Mouse (Mus musculus): ENCODE measurements around the gene Lat. TPM values are rescaled to one million over a fixed set of nuclear protein-coding genes. Genes with fewer than 3 reads are reported as not detected.

Gene Lat
- polyA plus RNA-seq, 1 experiment from 2014 or later: 12.4 TPM

GRCm38 (mm10) chr7:126351419-126351951 lies 17.9 kb downstream of the Lat start:
- Histone ChIP-seq H3K4me2 (no peak overlapping the region), H3K36me3 (no peaks in the 10 kb centered on the region), H3K27ac (no peak overlapping the region), H3K9ac (no peak overlapping the region), H3K9me3 (replicated peaks) (no peaks in the 10 kb centered on the region), H3K27me3 (no peaks in the 10 kb centered on the region), H3K4me1 (replicated peaks) (peaks cover 47% of the 10 kb centered on the region), H3K4me3 (replicated peaks) (no peak overlapping the region)
- WGBS (ENCODE audit: insufficient replicate concordance): 67% methylated on average over 10 of the region's 10 CpGs
- DNase-seq: no peak
- no peak for ATAC-seq (ENCODE audit: low read depth)

- no peak for ATAC-seq (ENCODE audit: low read depth)
These were observed 18.5 kb downstream of the Lat start for GRCm38 (mm10) chr7:126350748-126351418.

GRCm38 (mm10) chr7:126348293-126348692 lies 21.1 kb downstream of the Lat start:
- Histone ChIP-seq H3K4me1 (replicated peaks) (peaks cover 15% of the 10 kb centered on the region), H3K27ac (peak overlapping the region; percentile 61; the same call in 1 of the 2 replicates), H3K9me3 (replicated peaks) (no peaks in the 10 kb centered on the region), H3K4me2 (peak overlapping the region; percentile 6; the same call in 1 of the 2 replicates), H3K27me3 (peaks cover 4% of the 10 kb centered on the region; the same call in 1 of the 2 replicates), H3K36me3 (no peaks in the 10 kb centered on the region), H3K9ac (no peak overlapping the region), H3K4me3 (replicated peaks) (no peak overlapping the region)
- WGBS (ENCODE audit: insufficient replicate concordance): 17% methylated on average over 8 of the region's 8 CpGs
- DNase-seq (peak; percentile 42), ATAC-seq (ENCODE audit: low read depth) (peak; percentile 85)

More at GRCm38 (mm10) chr7:126350748-126351418, 18.5 kb downstream of the Lat start:
- H3K36me3 ChIP-seq: no peaks in the 10 kb centered on the region
- 0 out of 2 replicates have a peak overlapping the region, but pooled peaks have one; percentile 6 for H3K4me2 ChIP-seq
- H3K4me1 ChIP-seq (replicated peaks): peaks cover 41% of the 10 kb centered on the region
- H3K27me3 ChIP-seq: no peaks in the 10 kb centered on the region
- no peak for DNase-seq
- H3K9ac ChIP-seq: no peak overlapping the region
- H3K9me3 ChIP-seq (replicated peaks): no peaks in the 10 kb centered on the region
- 63% methylated on average over 20 of the region's 20 CpGs for WGBS (ENCODE audit: insufficient replicate concordance)
- no peak overlapping the region for H3K27ac ChIP-seq
- no peak overlapping the region for H3K4me3 ChIP-seq (replicated peaks)

- no peak for ATAC-seq (ENCODE audit: low read depth)
- WGBS (ENCODE audit: insufficient replicate concordance): 44% methylated on average over 1 of the region's 1 CpGs
- no peak overlapping the region for H3K9ac ChIP-seq
These were observed 22.3 kb downstream of the Lat start for GRCm38 (mm10) chr7:126347098-126347497.

GRCm38 (mm10) chr7:126345969-126346368 lies 23.4 kb downstream of the Lat start:
- Histone ChIP-seq H3K27me3 (peaks cover 4% of the 10 kb centered on the region; the same call in 1 of the 2 replicates), H3K4me1 (replicated peaks) (peaks cover 14% of the 10 kb centered on the region), H3K36me3 (no peaks in the 10 kb centered on the region), H3K9ac (no peak overlapping the region), H3K27ac (no peak overlapping the region), H3K4me3 (replicated peaks) (no peak overlapping the region), H3K4me2 (no peak overlapping the region), H3K9me3 (replicated peaks) (no peaks in the 10 kb centered on the region)
- ATAC-seq (ENCODE audit: low read depth): no peak
- WGBS (ENCODE audit: insufficient replicate concordance): 50% methylated on average over 3 of the region's 3 CpGs
- no peak for DNase-seq

More at GRCm38 (mm10) chr7:126347098-126347497, 22.3 kb downstream of the Lat start:
- Histone ChIP-seq H3K4me1 (replicated peaks) (peaks cover 14% of the 10 kb centered on the region), H3K36me3 (no peaks in the 10 kb centered on the region), H3K27me3 (peaks cover 4% of the 10 kb centered on the region; the same call in 1 of the 2 replicates), H3K27ac (no peak overlapping the region), H3K9me3 (replicated peaks) (no peaks in the 10 kb centered on the region), H3K4me3 (replicated peaks) (no peak overlapping the region), H3K4me2 (no peak overlapping the region)
- DNase-seq: no peak

- Histone ChIP-seq H3K27ac (no peak overlapping the region), H3K9me3 (replicated peaks) (no peaks in the 10 kb centered on the region), H3K4me2 (no peak overlapping the region), H3K27me3 (peaks cover 4% of the 10 kb centered on the region; the same call in 1 of the 2 replicates), H3K4me1 (replicated peaks) (peaks cover 16% of the 10 kb centered on the region), H3K4me3 (replicated peaks) (no peak overlapping the region), H3K9ac (no peak overlapping the region), H3K36me3 (no peaks in the 10 kb centered on the region)
- 64% methylated on average over 3 of the region's 3 CpGs for WGBS (ENCODE audit: insufficient replicate concordance)
- ATAC-seq (ENCODE audit: low read depth) (no peak), DNase-seq (no peak)
These were observed 23.8 kb downstream of the Lat start for GRCm38 (mm10) chr7:126345557-126345956.

- H3K4me2 ChIP-seq: no peak overlapping the region
- no peaks in the 10 kb centered on the region for H3K9me3 ChIP-seq (replicated peaks)
- H3K4me1 ChIP-seq (replicated peaks): 0 out of 2 replicates have a peak, but pooled peaks cover 9% of the 10 kb centered on the region
- H3K4me3 ChIP-seq (replicated peaks): no peak overlapping the region
- DNase-seq: no peak
- no peaks in the 10 kb centered on the region for H3K36me3 ChIP-seq
- no peak for ATAC-seq (ENCODE audit: low read depth)
- no peak overlapping the region for H3K9ac ChIP-seq
- WGBS (ENCODE audit: insufficient replicate concordance): 33% methylated on average over 6 of the region's 6 CpGs
- peaks cover 4% of the 10 kb centered on the region; the same call in 1 of the 2 replicates for H3K27me3 ChIP-seq
- no peak overlapping the region for H3K27ac ChIP-seq
These were observed 28.5 kb downstream of the Lat start for GRCm38 (mm10) chr7:126340896-126341295.

- Histone ChIP-seq H3K4me2 (no peak overlapping the region), H3K4me1 (replicated peaks) (0 out of 2 replicates have a peak, but pooled peaks cover 9% of the 10 kb centered on the region), H3K9ac (no peak overlapping the region), H3K27ac (no peak overlapping the region), H3K36me3 (no peaks in the 10 kb centered on the region), H3K9me3 (replicated peaks) (no peaks in the 10 kb centered on the region), H3K4me3 (replicated peaks) (no peak overlapping the region), H3K27me3 (peaks cover 4% of the 10 kb centered on the region; the same call in 1 of the 2 replicates)
- ATAC-seq (ENCODE audit: low read depth) (peak; percentile 57; the same call in 1 of the 2 replicates), DNase-seq (no peak)
- 55% methylated on average over 6 of the region's 6 CpGs for WGBS (ENCODE audit: insufficient replicate concordance)
These were observed 29.2 kb downstream of the Lat start for GRCm38 (mm10) chr7:126340206-126340618.

GRCm38 (mm10) chr7:126339521-126339971 lies 29.8 kb downstream of the Lat start:
- Histone ChIP-seq H3K27me3 (peaks cover 1% of the 10 kb centered on the region; the same call in 1 of the 2 replicates), H3K9me3 (replicated peaks) (no peaks in the 10 kb centered on the region), H3K27ac (no peak overlapping the region), H3K4me2 (no peak overlapping the region), H3K4me3 (replicated peaks) (no peak overlapping the region), H3K36me3 (no peaks in the 10 kb centered on the region), H3K9ac (no peak overlapping the region), H3K4me1 (replicated peaks) (0 out of 2 replicates have a peak, but pooled peaks cover 9% of the 10 kb centered on the region)
- ATAC-seq (ENCODE audit: low read depth): no peak
- WGBS (ENCODE audit: insufficient replicate concordance): 75% methylated on average over 8 of the region's 8 CpGs
- DNase-seq: no peak

- no peaks in the 10 kb centered on the region for H3K9me3 ChIP-seq (replicated peaks)
- ATAC-seq (ENCODE audit: low read depth) (no peak), DNase-seq (no peak)
- H3K27me3 ChIP-seq: no peaks in the 10 kb centered on the region
- H3K4me1 ChIP-seq (replicated peaks): 0 out of 2 replicates have a peak, but pooled peaks cover 9% of the 10 kb centered on the region
- no peaks in the 10 kb centered on the region for H3K36me3 ChIP-seq
- no peak overlapping the region for H3K4me2 ChIP-seq
- no peak overlapping the region for H3K9ac ChIP-seq
- 65% methylated on average over 8 of the region's 8 CpGs for WGBS (ENCODE audit: insufficient replicate concordance)
- no peak overlapping the region for H3K4me3 ChIP-seq (replicated peaks)
- H3K27ac ChIP-seq: no peak overlapping the region
These were observed 30.5 kb downstream of the Lat start for GRCm38 (mm10) chr7:126338906-126339305.

GRCm38 (mm10) chr7:126335556-126335955 lies 33.8 kb downstream of the Lat start:
- no peak for ATAC-seq (ENCODE audit: low read depth)

More at GRCm38 (mm10) chr7:126335556-126335955, 33.8 kb downstream of the Lat start:
- no peak for DNase-seq
- WGBS (ENCODE audit: insufficient replicate concordance): 64% methylated on average over 1 of the region's 1 CpGs
- no peaks in the 10 kb centered on the region for H3K36me3 ChIP-seq
- H3K4me3 ChIP-seq (replicated peaks): no peak overlapping the region
- no peaks in the 10 kb centered on the region for H3K9me3 ChIP-seq (replicated peaks)
- H3K4me1 ChIP-seq (replicated peaks): 0 out of 2 replicates have a peak, but pooled peaks cover 6% of the 10 kb centered on the region
- H3K4me2 ChIP-seq: no peak overlapping the region
- no peak overlapping the region for H3K27ac ChIP-seq
- H3K9ac ChIP-seq: no peak overlapping the region
- H3K27me3 ChIP-seq: no peaks in the 10 kb centered on the region

Measured in liver, embryonic 13.5 days (tissue).